Mouse (Mus musculus): Measurements from ENCODE around the gene Stat3. TPM values are rescaled to one million over a fixed set of nuclear protein-coding genes. Genes with fewer than 3 reads are reported as not detected.
A peak's percentile ranks its signal among the peaks of the same experiment; 100 is the strongest.

Gene Stat3
- polyA plus RNA-seq, 1 experiment from 2014 or later, result 66.9 TPM

- Histone ChIP-seq H3K27me3 (replicated peaks) (no peaks in the 10 kb centered on the region), H3K36me3 (peaks cover 47% of the 10 kb centered on the region), H3K4me2 (replicated peaks) (no peak overlapping the region), H3K27ac (no peak overlapping the region), H3K4me1 (peaks cover 16% of the 10 kb centered on the region; the same call in 1 of the 2 replicates), H3K9ac (no peak overlapping the region), H3K4me3 (no peak overlapping the region), H3K9me3 (no peaks in the 10 kb centered on the region)
- no peak for ATAC-seq (ENCODE audit: low FRiP score, low read depth)
- 74% methylated on average over 9 of the region's 9 CpGs for WGBS
These were observed 45.0 kb downstream of the Stat3 start for GRCm38 (mm10) chr11:100894146-100894918.

GRCm38 (mm10) chr11:100893482-100893881 lies 45.9 kb downstream of the Stat3 start:
- no peaks in the 10 kb centered on the region for H3K9me3 ChIP-seq
- H3K27me3 ChIP-seq (replicated peaks), result no peaks in the 10 kb centered on the region
- no peak for ATAC-seq (ENCODE audit: low FRiP score, low read depth)
- no peak overlapping the region for H3K4me3 ChIP-seq
- 0 out of 2 replicates have a peak, but pooled peaks cover 10% of the 10 kb centered on the region for H3K4me1 ChIP-seq
- no peak overlapping the region for H3K9ac ChIP-seq
- 13% methylated on average over 9 of the region's 9 CpGs for WGBS
- H3K36me3 ChIP-seq, result peaks cover 43% of the 10 kb centered on the region
- no peak overlapping the region for H3K27ac ChIP-seq
- 0 out of 2 replicates have a peak overlapping the region, but pooled peaks have one; percentile 9 for H3K4me2 ChIP-seq (replicated peaks)

GRCm38 (mm10) chr11:100892435-100892834 lies 46.9 kb downstream of the Stat3 start:
- ATAC-seq (ENCODE audit: low FRiP score, low read depth), result no peak
- Histone ChIP-seq H3K4me1 (0 out of 2 replicates have a peak, but pooled peaks cover 4% of the 10 kb centered on the region), H3K27ac (no peak overlapping the region), H3K9ac (no peak overlapping the region), H3K4me3 (no peak overlapping the region), H3K36me3 (peaks cover 43% of the 10 kb centered on the region), H3K9me3 (no peaks in the 10 kb centered on the region), H3K4me2 (replicated peaks) (no peak overlapping the region), H3K27me3 (replicated peaks) (no peaks in the 10 kb centered on the region)
- WGBS, result 80% methylated on average over 5 of the region's 5 CpGs

DNA sequence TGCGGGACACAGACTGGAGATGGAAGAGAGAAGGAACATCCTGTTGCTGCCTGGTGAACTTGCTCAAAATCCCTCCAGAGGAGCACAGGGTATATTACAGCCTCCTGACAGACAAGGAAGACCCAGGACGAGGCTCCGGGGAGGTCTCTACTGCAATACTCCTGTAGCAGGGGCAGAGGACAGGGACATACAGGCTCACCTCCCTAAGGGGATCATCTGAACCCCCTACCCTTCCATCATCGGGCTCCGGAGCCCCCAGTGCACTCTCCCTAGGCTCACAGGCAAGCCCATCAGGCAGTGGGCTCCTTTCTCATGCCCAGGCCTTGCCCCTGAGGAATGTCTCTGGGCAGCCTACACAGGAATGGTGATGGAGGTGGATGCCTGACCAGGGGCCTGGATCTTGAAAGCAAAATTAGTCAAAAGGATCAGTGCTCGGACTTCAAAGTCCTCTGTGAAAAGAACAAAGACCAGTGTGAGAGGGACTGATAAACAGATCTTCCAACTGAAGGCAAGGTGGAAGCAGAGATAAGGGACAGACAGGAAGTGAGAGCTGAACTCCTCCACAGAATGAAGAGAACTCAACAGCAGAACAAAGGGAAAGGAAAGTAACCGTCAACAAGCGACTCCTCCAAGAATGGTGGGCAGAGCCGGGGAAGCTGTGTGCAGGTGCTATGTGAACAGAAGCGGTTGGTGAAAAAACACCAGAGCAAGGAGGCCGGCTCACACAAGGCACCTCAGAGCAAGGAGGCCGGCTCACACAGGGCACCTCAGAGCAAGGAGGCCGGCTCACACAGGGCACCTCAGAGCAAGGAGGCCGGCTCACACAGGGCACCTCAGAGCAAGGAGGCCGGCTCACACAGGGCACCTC lies 47.9 kb downstream of the Stat3 start:
- 70% methylated on average over 15 of the region's 15 CpGs for WGBS
- Histone ChIP-seq H3K9ac (no peak overlapping the region), H3K4me2 (replicated peaks) (no peak overlapping the region), H3K36me3 (peaks cover 43% of the 10 kb centered on the region), H3K27ac (no peak overlapping the region), H3K4me3 (no peak overlapping the region), H3K9me3 (no peaks in the 10 kb centered on the region), H3K27me3 (replicated peaks) (no peaks in the 10 kb centered on the region), H3K4me1 (0 out of 2 replicates have a peak, but pooled peaks cover 4% of the 10 kb centered on the region)
- ATAC-seq (ENCODE audit: low FRiP score, low read depth), result no peak

DNA sequence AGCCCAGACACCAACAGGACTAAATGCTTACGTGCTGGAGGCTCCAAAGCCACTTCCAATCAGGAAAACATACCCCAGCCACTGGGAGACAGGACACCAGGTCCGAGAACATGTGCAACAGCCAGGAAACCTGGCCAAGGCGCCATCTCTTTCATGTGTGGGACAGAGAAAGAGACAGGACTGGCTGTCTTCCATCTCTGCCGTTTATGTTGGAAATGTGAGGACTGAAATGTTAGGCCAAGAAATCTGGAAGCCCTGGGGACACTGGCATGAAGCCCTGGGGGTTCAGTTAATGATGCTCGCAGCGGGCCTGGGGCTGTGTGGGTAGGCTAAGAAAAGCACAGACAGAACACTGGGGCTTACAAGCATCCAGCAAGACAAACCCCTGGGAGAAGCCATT lies 48.9 kb downstream of the Stat3 start:
- Histone ChIP-seq H3K9me3 (no peaks in the 10 kb centered on the region), H3K36me3 (peaks cover 48% of the 10 kb centered on the region), H3K27ac (no peak overlapping the region), H3K27me3 (replicated peaks) (no peaks in the 10 kb centered on the region), H3K4me3 (no peak overlapping the region), H3K4me1 (0 out of 2 replicates have a peak, but pooled peaks cover 4% of the 10 kb centered on the region), H3K9ac (no peak overlapping the region), H3K4me2 (replicated peaks) (no peak overlapping the region)
- WGBS, result 88% methylated on average over 6 of the region's 6 CpGs
- ATAC-seq (ENCODE audit: low FRiP score, low read depth), result no peak

- no peaks in the 10 kb centered on the region for H3K27me3 ChIP-seq (replicated peaks)
- no peak for ATAC-seq (ENCODE audit: low FRiP score, low read depth)
These were observed 51.0 kb downstream of the Stat3 start for GRCm38 (mm10) chr11:100888348-100888820.

DNA sequence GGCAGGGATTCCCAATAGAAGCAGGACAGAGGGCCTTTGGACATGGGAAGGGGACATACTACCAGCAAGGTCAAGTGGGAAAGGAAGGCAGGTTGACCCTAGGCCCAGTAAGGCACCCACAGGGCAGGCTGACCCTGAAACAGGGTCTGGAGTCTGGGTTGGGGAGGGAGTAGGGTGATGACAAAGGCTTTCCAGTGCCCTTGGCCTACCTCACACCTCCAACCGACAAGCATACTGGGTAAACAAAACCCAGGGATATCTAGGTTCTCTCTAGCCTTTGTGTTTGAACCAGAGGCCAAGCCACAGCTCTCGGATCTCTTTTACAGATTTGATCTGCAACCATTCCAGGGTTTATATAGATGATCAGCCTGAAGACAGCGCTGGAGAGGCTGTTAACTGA lies 51.6 kb downstream of the Stat3 start:
- 81% methylated on average over 3 of the region's 3 CpGs for WGBS
- Histone ChIP-seq H3K4me2 (replicated peaks) (no peak overlapping the region), H3K4me3 (no peak overlapping the region), H3K36me3 (peaks cover 38% of the 10 kb centered on the region), H3K4me1 (no peaks in the 10 kb centered on the region), H3K9ac (no peak overlapping the region), H3K27ac (no peak overlapping the region), H3K27me3 (replicated peaks) (no peaks in the 10 kb centered on the region), H3K9me3 (no peaks in the 10 kb centered on the region)
- ATAC-seq (ENCODE audit: low FRiP score, low read depth), result no peak

More at GRCm38 (mm10) chr11:100888348-100888820, 51.0 kb downstream of the Stat3 start:
- Histone ChIP-seq H3K9ac (no peak overlapping the region), H3K4me1 (no peaks in the 10 kb centered on the region), H3K27ac (no peak overlapping the region), H3K4me3 (no peak overlapping the region), H3K4me2 (replicated peaks) (no peak overlapping the region), H3K36me3 (peaks cover 43% of the 10 kb centered on the region), H3K9me3 (no peaks in the 10 kb centered on the region)
- 65% methylated on average over 10 of the region's 10 CpGs for WGBS

- Histone ChIP-seq H3K9me3 (no peaks in the 10 kb centered on the region), H3K9ac (no peak overlapping the region), H3K4me3 (no peak overlapping the region), H3K36me3 (peaks cover 33% of the 10 kb centered on the region), H3K27me3 (replicated peaks) (no peaks in the 10 kb centered on the region), H3K27ac (no peak overlapping the region), H3K4me2 (replicated peaks) (no peak overlapping the region), H3K4me1 (no peaks in the 10 kb centered on the region)
- no peak for ATAC-seq (ENCODE audit: low FRiP score, low read depth)
- 82% methylated on average over 4 of the region's 4 CpGs for WGBS
These were observed 52.1 kb downstream of the Stat3 start for GRCm38 (mm10) chr11:100887236-100887635.

GRCm38 (mm10) chr11:100886188-100886740 lies 53.1 kb downstream of the Stat3 start:
- Histone ChIP-seq H3K4me3 (no peak overlapping the region), H3K36me3 (peaks cover 29% of the 10 kb centered on the region), H3K27me3 (replicated peaks) (no peaks in the 10 kb centered on the region), H3K4me1 (no peaks in the 10 kb centered on the region), H3K27ac (no peak overlapping the region), H3K4me2 (replicated peaks) (no peak overlapping the region), H3K9me3 (no peaks in the 10 kb centered on the region), H3K9ac (no peak overlapping the region)
- ATAC-seq (ENCODE audit: low FRiP score, low read depth), result no peak
- 71% methylated on average over 8 of the region's 8 CpGs for WGBS

GRCm38 (mm10) chr11:100885472-100885871 lies 53.9 kb downstream of the Stat3 start:
- Histone ChIP-seq H3K9ac (no peak overlapping the region), H3K4me2 (replicated peaks) (no peak overlapping the region), H3K36me3 (peaks cover 21% of the 10 kb centered on the region), H3K27me3 (replicated peaks) (no peaks in the 10 kb centered on the region), H3K27ac (no peak overlapping the region), H3K9me3 (no peaks in the 10 kb centered on the region), H3K4me1 (no peaks in the 10 kb centered on the region), H3K4me3 (no peak overlapping the region)
- no peak for ATAC-seq (ENCODE audit: low FRiP score, low read depth)

- no peaks in the 10 kb centered on the region for H3K4me1 ChIP-seq
- no peak overlapping the region for H3K27ac ChIP-seq
- H3K27me3 ChIP-seq (replicated peaks), result no peaks in the 10 kb centered on the region
- no peak for ATAC-seq (ENCODE audit: low FRiP score, low read depth)
- H3K36me3 ChIP-seq, result peaks cover 14% of the 10 kb centered on the region; the same call in 1 of the 2 replicates
- 88% methylated on average over 10 of the region's 10 CpGs for WGBS
- H3K9me3 ChIP-seq, result no peaks in the 10 kb centered on the region
- H3K9ac ChIP-seq, result no peak overlapping the region
- H3K4me2 ChIP-seq (replicated peaks), result no peak overlapping the region
- H3K4me3 ChIP-seq, result no peak overlapping the region
These were observed 55.7 kb downstream of the Stat3 start for GRCm38 (mm10) chr11:100883640-100884039.
